Mouse (Mus musculus) stomach, embryonic 16.5 days (tissue): ENCODE measurements around the gene Bcl11a. TPM values are rescaled to one million over a fixed set of nuclear protein-coding genes. Genes with fewer than 3 reads are reported as not detected.
A peak's percentile ranks its signal among the peaks of the same experiment; 100 is the strongest.
"Not testable (repeated sequence)": the region's sequence is repeated elsewhere in the genome, so short reads cannot be mapped to it uniquely, and the experiment has no call there.

Source experiments
- ATAC-seq: fragments of 200-750 bp; cut with Nextera tagmentation; 2 replicates; pipeline ENCODE4 v1.8.0; 2017; ENCODE audit warnings: moderate number of reproducible peaks, moderate TSS enrichment; ENCODE audit not compliant: insufficient read depth, low FRiP score
- H3K27ac ChIP-seq: fragments of 300-500 bp; sonication (generic); 2 replicates; pipeline ENCODE4 v1.5.1; 2014; ENCODE audit warnings: low read length
- H3K27me3 ChIP-seq: fragments of 300-500 bp; sonication (generic); 2 replicates; pipeline ENCODE4 v1.6.1; 2014; ENCODE audit warnings: low read length, control low read depth, mixed read lengths; ENCODE audit not compliant: control insufficient read depth, insufficient read depth
- H3K36me3 ChIP-seq: fragments of 300-500 bp; sonication (generic); 2 replicates; pipeline ENCODE4 v1.6.1; 2014; ENCODE audit warnings: low read length; ENCODE audit not compliant: control insufficient read depth, insufficient read depth
- H3K4me1 ChIP-seq: fragments of 300-500 bp; sonication (generic); 2 replicates; pipeline ENCODE4 v1.6.1; 2014; ENCODE audit warnings: low read length, control low read depth, mixed read lengths; ENCODE audit not compliant: control insufficient read depth, insufficient read depth
- H3K4me2 ChIP-seq: fragments of 300-500 bp; sonication (generic); 2 replicates; pipeline ENCODE4 v1.6.1; 2014; ENCODE audit warnings: low read depth, low read length, mixed read lengths
- H3K4me3 ChIP-seq: fragments of 300-500 bp; sonication (generic); replicated peaks from 2 replicates; pipeline ENCODE4 v1.5.1; 2014; ENCODE audit warnings: mild to moderate bottlenecking, low read length
- H3K9ac ChIP-seq: fragments of 300-500 bp; sonication (generic); 2 replicates; pipeline ENCODE4 v1.6.1; 2014; ENCODE audit warnings: low read length
- H3K9me3 ChIP-seq: fragments of 300-500 bp; sonication (generic); replicated peaks from 2 replicates; pipeline ENCODE4 v1.6.1; 2016; ENCODE audit warnings: low read length, control low read depth; ENCODE audit not compliant: control insufficient read depth
- WGBS: fragments of 180-500 bp; shearing (Covaris S2); extraction: QIAGEN DNeasy Blood & Tissue Kit; methylation state at CpG from one replicate; pipeline ENCODE4 v1.1.7; 2014; 5-methylcytosine and 5-hydroxymethylcytosine counted together
- polyA plus RNA-seq: library from polyadenylated mRNA; unstranded; fragments of >200 nt; fragmentation: Nextera tagmentation; extraction: Ambion mirVana; gene quantifications from 2 replicates; pipeline ENCODE4 v1.2.1, GENCODE M21; 2015

Bcl11a gene
- polyA plus RNA-seq, 1 experiment from 2014 or later, result 24.9 TPM

- 56% methylated on average over 7 of the region's 7 CpGs for WGBS
- peaks cover 13% of the 10 kb centered on the region; the same call in 1 of the 2 replicates for H3K4me1 ChIP-seq
- no peaks in the 10 kb centered on the region for H3K36me3 ChIP-seq
- H3K27ac ChIP-seq, result no peak overlapping the region
- no peak overlapping the region for H3K4me3 ChIP-seq
- H3K4me2 ChIP-seq, result no peak overlapping the region
- no peak for ATAC-seq
- H3K9ac ChIP-seq, result no peak overlapping the region
- H3K9me3 ChIP-seq, result no peaks in the 10 kb centered on the region
- no peaks in the 10 kb centered on the region for H3K27me3 ChIP-seq
Measured at GRCm38 (mm10) chr11:24116582-24117318, 38.9 kb downstream of the Bcl11a start.

- WGBS, result 80% methylated on average over 9 of the region's 9 CpGs
Measured at GRCm38 (mm10) chr11:24121136-24121535, 43.3 kb downstream of the Bcl11a start.

DNA sequence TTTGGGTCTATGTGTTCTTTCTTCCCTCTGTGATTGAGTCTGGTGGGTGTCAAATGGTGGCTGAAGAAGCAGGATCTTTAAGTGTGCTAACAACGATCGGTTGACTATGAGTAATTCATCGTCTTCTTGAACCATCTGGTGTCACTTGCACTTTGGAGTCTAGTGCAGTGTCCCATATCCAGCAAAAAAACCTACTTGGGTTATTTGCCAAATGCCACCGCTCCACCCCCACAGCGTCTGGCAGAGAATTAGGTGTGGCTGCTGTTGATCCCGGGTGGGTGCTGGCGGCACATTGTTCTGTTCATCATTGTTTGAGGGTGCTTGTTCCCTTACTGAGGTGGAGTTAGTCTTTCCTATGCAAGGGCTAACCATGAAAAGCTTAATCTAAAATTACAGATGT lies 45.0 kb downstream of the Bcl11a start:
- Histone ChIP-seq H3K36me3 (no peaks in the 10 kb centered on the region), H3K9me3 (no peaks in the 10 kb centered on the region), H3K4me1 (peaks cover 14% of the 10 kb centered on the region; the same call in 1 of the 2 replicates), H3K9ac (no peak overlapping the region), H3K27ac (no peak overlapping the region), H3K4me3 (no peak overlapping the region), H3K4me2 (no peak overlapping the region), H3K27me3 (no peaks in the 10 kb centered on the region)
- no peak for ATAC-seq
- WGBS, result 67% methylated on average over 7 of the region's 7 CpGs

More at GRCm38 (mm10) chr11:24121136-24121535, 43.3 kb downstream of the Bcl11a start:
- H3K36me3 ChIP-seq, result no peaks in the 10 kb centered on the region
- 0 out of 2 replicates have a peak, but pooled peaks cover 8% of the 10 kb centered on the region for H3K4me1 ChIP-seq
- H3K9me3 ChIP-seq, result no peaks in the 10 kb centered on the region
- H3K9ac ChIP-seq, result no peak overlapping the region
- no peak for ATAC-seq
- no peak overlapping the region for H3K4me3 ChIP-seq
- H3K4me2 ChIP-seq, result no peak overlapping the region
- no peak overlapping the region for H3K27ac ChIP-seq
- no peaks in the 10 kb centered on the region for H3K27me3 ChIP-seq

DNA sequence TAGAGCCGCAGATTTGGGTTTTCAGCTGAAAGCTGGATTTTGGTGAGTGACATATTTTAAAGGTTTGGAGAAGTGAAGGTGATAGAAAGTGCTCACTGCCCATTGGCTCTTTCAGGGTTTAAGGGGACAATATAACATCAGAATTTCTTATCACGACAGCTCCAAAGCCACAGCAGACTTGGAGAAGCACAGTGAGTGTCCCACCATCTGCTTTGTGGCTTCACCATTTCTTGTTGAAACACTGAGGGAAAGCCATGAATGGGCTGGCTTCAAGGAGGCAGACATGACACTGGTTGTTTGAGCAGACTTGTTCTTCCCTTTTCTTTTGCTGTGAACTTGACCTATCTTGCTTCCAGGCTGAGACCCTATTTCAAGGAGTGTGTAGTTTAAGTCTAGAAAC lies 46.1 kb downstream of the Bcl11a start:
- no peak for ATAC-seq
- H3K4me1 ChIP-seq, result peaks cover 16% of the 10 kb centered on the region; the same call in 1 of the 2 replicates
- 87% methylated on average over 2 of the region's 2 CpGs for WGBS

DNA sequence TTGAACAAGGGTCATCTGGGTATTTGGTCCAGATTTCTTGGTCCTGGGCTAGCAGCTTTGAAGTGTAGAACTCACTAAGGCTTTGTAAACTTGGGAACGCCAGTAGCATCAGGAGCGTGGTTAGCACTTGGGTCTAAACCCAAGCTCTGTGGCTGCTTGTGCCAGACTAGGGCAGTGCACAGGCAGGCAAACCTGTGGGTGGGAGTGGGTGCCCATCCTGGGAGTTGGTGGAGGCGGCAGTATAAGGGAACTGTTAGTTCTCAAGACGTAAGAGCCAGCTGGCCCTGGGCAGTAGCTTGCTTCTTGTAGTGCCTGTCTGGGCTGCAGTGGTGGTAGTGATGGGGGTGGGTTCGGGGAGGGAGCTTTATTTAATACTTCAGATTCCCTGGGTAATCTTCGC lies 47.2 kb downstream of the Bcl11a start:
- ATAC-seq, result no peak
- Histone ChIP-seq H3K4me1 (peaks cover 21% of the 10 kb centered on the region; the same call in 1 of the 2 replicates), H3K4me2 (no peak overlapping the region), H3K9me3 (no peaks in the 10 kb centered on the region), H3K36me3 (no peaks in the 10 kb centered on the region), H3K27ac (no peak overlapping the region), H3K9ac (no peak overlapping the region), H3K27me3 (no peaks in the 10 kb centered on the region), H3K4me3 (no peak overlapping the region)
- 80% methylated on average over 6 of the region's 6 CpGs for WGBS

More for the DNA sequence above, 46.1 kb downstream of the Bcl11a start:
- Histone ChIP-seq H3K4me2 (no peak overlapping the region), H3K36me3 (no peaks in the 10 kb centered on the region), H3K27me3 (no peaks in the 10 kb centered on the region), H3K9me3 (no peaks in the 10 kb centered on the region), H3K4me3 (no peak overlapping the region), H3K27ac (no peak overlapping the region), H3K9ac (no peak overlapping the region)

DNA sequence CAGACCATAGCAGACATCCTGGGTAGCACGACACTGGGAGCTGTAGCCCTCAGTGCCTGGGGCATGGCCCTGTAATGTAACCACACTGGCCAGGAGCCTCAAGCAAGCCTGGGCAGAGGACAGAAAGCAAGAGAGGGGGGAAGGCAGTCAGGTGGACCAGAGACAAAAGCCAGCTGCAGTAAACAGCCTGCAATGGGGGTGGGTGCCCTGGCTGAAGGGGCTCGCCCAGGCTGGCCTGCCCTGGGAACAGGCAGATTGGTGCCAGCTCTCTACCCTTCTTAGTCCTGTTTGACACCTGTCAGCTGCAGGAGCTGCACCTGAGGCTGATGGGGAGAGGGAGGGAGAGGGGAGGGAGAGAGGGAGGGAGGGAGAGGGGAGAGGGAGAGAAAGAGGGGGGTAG lies 50.1 kb downstream of the Bcl11a start:
- 57% methylated on average over 2 of the region's 2 CpGs for WGBS
- Histone ChIP-seq H3K4me2 (no peak overlapping the region), H3K9ac (0 out of 2 replicates have a peak overlapping the region, but pooled peaks have one; percentile 5), H3K27me3 (no peaks in the 10 kb centered on the region), H3K27ac (no peak overlapping the region), H3K4me3 (no peak overlapping the region), H3K4me1 (peaks cover 14% of the 10 kb centered on the region; the same call in 1 of the 2 replicates), H3K36me3 (no peaks in the 10 kb centered on the region), H3K9me3 (no peaks in the 10 kb centered on the region)
- ATAC-seq, result no peak

DNA sequence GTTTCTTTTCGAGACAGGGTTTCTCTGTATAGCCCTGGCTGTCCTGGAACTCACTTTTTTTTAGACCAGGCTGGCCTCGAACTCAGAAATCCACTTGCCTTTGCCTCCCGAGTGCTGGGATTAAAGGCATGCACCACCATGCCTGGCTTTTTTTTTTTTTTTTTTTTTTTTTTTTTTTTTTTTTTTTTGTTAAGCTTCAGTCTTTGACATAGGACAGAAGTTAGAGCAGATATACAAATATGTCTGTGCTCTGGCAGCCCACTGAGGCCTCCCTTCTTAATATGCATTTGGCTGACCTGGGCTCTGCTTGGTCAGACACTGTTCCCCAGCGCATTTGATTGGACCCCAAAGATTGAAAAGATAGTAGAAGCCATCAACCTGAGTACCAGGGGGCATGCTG lies 51.0 kb downstream of the Bcl11a start:
- not testable (repeated sequence) for H3K36me3 ChIP-seq, H3K4me3 ChIP-seq, H3K27me3 ChIP-seq, H3K27ac ChIP-seq, H3K9me3 ChIP-seq, H3K4me2 ChIP-seq, ATAC-seq, H3K9ac ChIP-seq
- 80% methylated on average over 4 of the region's 4 CpGs for WGBS
- H3K4me1 ChIP-seq, result peaks cover 14% of the 10 kb centered on the region; the same call in 1 of the 2 replicates

- Histone ChIP-seq H3K4me1 (peaks cover 14% of the 10 kb centered on the region; the same call in 1 of the 2 replicates), H3K4me2 (no peak overlapping the region), H3K4me3 (no peak overlapping the region), H3K36me3 (no peaks in the 10 kb centered on the region), H3K27ac (no peak overlapping the region), H3K9me3 (no peaks in the 10 kb centered on the region), H3K27me3 (no peaks in the 10 kb centered on the region), H3K9ac (no peak overlapping the region)
- 0 out of 2 replicates have a peak, but pooled peaks have one; percentile 27 for ATAC-seq
- WGBS, result 82% methylated on average over 5 of the region's 5 CpGs
Measured at GRCm38 (mm10) chr11:24129358-24130185, 51.7 kb downstream of the Bcl11a start.
